Mouse (Mus musculus): Measurements from ENCODE around the gene Actn3. TPM values are rescaled to one million over a fixed set of nuclear protein-coding genes. Genes with fewer than 3 reads are reported as not detected.

Gene Actn3
- polyA plus RNA-seq, 1 experiment: 418 TPM

- TF ChIP-seq REST (IDR thresholded peaks at IDR 0.05; ENCODE audit: insufficient read depth, insufficient read length): no peak
- TF ChIP-seq POLR2AphosphoS2 (IDR thresholded peaks at IDR 0.05; ENCODE audit: insufficient read length, low read depth): no peak
- no peak for TF ChIP-seq TCF3 (IDR thresholded peaks at IDR 0.05; ENCODE audit: insufficient read length, low read depth)
- TF ChIP-seq POLR2A (IDR thresholded peaks at IDR 0.05; ENCODE audit: insufficient read length, low read depth): no peak
- no peak for TF ChIP-seq TCF12 (IDR thresholded peaks at IDR 0.05; ENCODE audit: insufficient read depth, poor library complexity, severe bottlenecking)
- no peak for TF ChIP-seq MAX (IDR thresholded peaks at IDR 0.05; ENCODE audit: low read depth)
- TF ChIP-seq CEBPB (IDR thresholded peaks at IDR 0.05; ENCODE audit: insufficient read depth, poor library complexity, severe bottlenecking): no peak
- no peak for TF ChIP-seq MYOD1 (IDR thresholded peaks at IDR 0.05; ENCODE audit: control insufficient read depth in 1 of 3, insufficient read length in 2 of 3, low read depth in 2 of 3)
- TF ChIP-seq MYOG (IDR thresholded peaks at IDR 0.05; ENCODE audit: control insufficient read depth in 1 of 3, insufficient read depth in 1 of 3, insufficient read length in 2 of 3, low read depth in 2 of 3): no peak
- TF ChIP-seq E2F4 (IDR thresholded peaks at IDR 0.05; ENCODE audit: insufficient read depth): no peak
- no peak for TF ChIP-seq SRF (IDR thresholded peaks at IDR 0.05; ENCODE audit: control insufficient read depth, insufficient read length, low read depth)
- TF ChIP-seq USF1 (IDR thresholded peaks at IDR 0.05; ENCODE audit: low read depth): no peak
- H3K4me3 ChIP-seq: no peak overlapping the region
- H3K36me3 ChIP-seq (ENCODE audit: control insufficient read depth, insufficient read depth): no peaks in the 10 kb centered on the region
- no peak overlapping the region for H3K4me2 ChIP-seq (ENCODE audit: low read depth)
- no peaks in the 10 kb centered on the region for H3K27me3 ChIP-seq (ENCODE audit: control insufficient read depth, insufficient read depth, insufficient read length)
- no peaks in the 10 kb centered on the region for H3K79me2 ChIP-seq (ENCODE audit: control insufficient read depth, insufficient read depth)
- H3ac ChIP-seq (ENCODE audit: control insufficient read depth, insufficient read length): no peak overlapping the region
Observed at GRCm38 (mm10) chr19:4899888-4900287, 22.2 kb upstream of the Actn3 start.

GRCm38 (mm10) chr19:4898972-4899371, 21.3 kb upstream of the Actn3 start:
- peak in 2 of 3 experiments; percentile 44 to 57 for TF ChIP-seq MYOD1 (IDR thresholded peaks at IDR 0.05; ENCODE audit: control insufficient read depth in 1 of 3, insufficient read length in 2 of 3, low read depth in 2 of 3)
- peak in 1 of 3 experiments; percentile 9 for TF ChIP-seq MYOG (IDR thresholded peaks at IDR 0.05; ENCODE audit: control insufficient read depth in 1 of 3, insufficient read depth in 1 of 3, insufficient read length in 2 of 3, low read depth in 2 of 3)
- TF ChIP-seq TCF12 (IDR thresholded peaks at IDR 0.05; ENCODE audit: insufficient read depth, poor library complexity, severe bottlenecking): no peak
- no peak overlapping the region for H3ac ChIP-seq (ENCODE audit: control insufficient read depth, insufficient read length)
- H3K4me3 ChIP-seq: no peak overlapping the region
- peak overlapping the region; percentile 8 for H3K4me2 ChIP-seq (ENCODE audit: low read depth)
- no peaks in the 10 kb centered on the region for H3K36me3 ChIP-seq (ENCODE audit: control insufficient read depth, insufficient read depth)
- no peaks in the 10 kb centered on the region for H3K79me2 ChIP-seq (ENCODE audit: control insufficient read depth, insufficient read depth)
- no peaks in the 10 kb centered on the region for H3K27me3 ChIP-seq (ENCODE audit: control insufficient read depth, insufficient read depth, insufficient read length)

- Histone ChIP-seq H3K27me3 (ENCODE audit: control insufficient read depth, insufficient read depth, insufficient read length) (no peaks in the 10 kb centered on the region), H3K79me2 (ENCODE audit: control insufficient read depth, insufficient read depth) (no peaks in the 10 kb centered on the region), H3K4me2 (ENCODE audit: low read depth) (no peak overlapping the region), H3K4me3 (no peak overlapping the region), H3K36me3 (ENCODE audit: control insufficient read depth, insufficient read depth) (no peaks in the 10 kb centered on the region), H3ac (ENCODE audit: control insufficient read depth, insufficient read length) (no peak overlapping the region)
- no peak for TF ChIP-seq MAX (IDR thresholded peaks at IDR 0.05; ENCODE audit: low read depth)
- no peak for TF ChIP-seq REST (IDR thresholded peaks at IDR 0.05; ENCODE audit: insufficient read depth, insufficient read length)
- no peak for TF ChIP-seq E2F4 (IDR thresholded peaks at IDR 0.05; ENCODE audit: insufficient read depth)
- no peak for TF ChIP-seq CEBPB (IDR thresholded peaks at IDR 0.05; ENCODE audit: insufficient read depth, poor library complexity, severe bottlenecking)
- no peak for TF ChIP-seq MYOG (IDR thresholded peaks at IDR 0.05; ENCODE audit: control insufficient read depth in 1 of 3, insufficient read depth in 1 of 3, insufficient read length in 2 of 3, low read depth in 2 of 3)
- TF ChIP-seq POLR2AphosphoS2 (IDR thresholded peaks at IDR 0.05; ENCODE audit: insufficient read length, low read depth): no peak
- TF ChIP-seq USF1 (IDR thresholded peaks at IDR 0.05; ENCODE audit: low read depth): no peak
- no peak for TF ChIP-seq TCF12 (IDR thresholded peaks at IDR 0.05; ENCODE audit: insufficient read depth, poor library complexity, severe bottlenecking)
- no peak for TF ChIP-seq MYOD1 (IDR thresholded peaks at IDR 0.05; ENCODE audit: control insufficient read depth in 1 of 3, insufficient read length in 2 of 3, low read depth in 2 of 3)
- TF ChIP-seq POLR2A (IDR thresholded peaks at IDR 0.05; ENCODE audit: insufficient read length, low read depth): no peak
- TF ChIP-seq SRF (IDR thresholded peaks at IDR 0.05; ENCODE audit: control insufficient read depth, insufficient read length, low read depth): no peak
- TF ChIP-seq TCF3 (IDR thresholded peaks at IDR 0.05; ENCODE audit: insufficient read length, low read depth): no peak
Observed at GRCm38 (mm10) chr19:4896780-4897520, 19.2 kb upstream of the Actn3 start.

- no peak overlapping the region for H3ac ChIP-seq (ENCODE audit: control insufficient read depth, insufficient read length)
- H3K36me3 ChIP-seq (ENCODE audit: control insufficient read depth, insufficient read depth): no peaks in the 10 kb centered on the region
- no peaks in the 10 kb centered on the region for H3K79me2 ChIP-seq (ENCODE audit: control insufficient read depth, insufficient read depth)
- TF ChIP-seq TCF3 (IDR thresholded peaks at IDR 0.05; ENCODE audit: insufficient read length, low read depth) (no peak), MAX (IDR thresholded peaks at IDR 0.05; ENCODE audit: low read depth) (no peak), POLR2A (IDR thresholded peaks at IDR 0.05; ENCODE audit: insufficient read length, low read depth) (no peak), MYOD1 (IDR thresholded peaks at IDR 0.05; ENCODE audit: control insufficient read depth in 1 of 3, insufficient read length in 2 of 3, low read depth in 2 of 3) (no peak), USF1 (IDR thresholded peaks at IDR 0.05; ENCODE audit: low read depth) (no peak), CEBPB (IDR thresholded peaks at IDR 0.05; ENCODE audit: insufficient read depth, poor library complexity, severe bottlenecking) (no peak), TCF12 (IDR thresholded peaks at IDR 0.05; ENCODE audit: insufficient read depth, poor library complexity, severe bottlenecking) (no peak), POLR2AphosphoS2 (IDR thresholded peaks at IDR 0.05; ENCODE audit: insufficient read length, low read depth) (no peak), MYOG (IDR thresholded peaks at IDR 0.05; ENCODE audit: control insufficient read depth in 1 of 3, insufficient read depth in 1 of 3, insufficient read length in 2 of 3, low read depth in 2 of 3) (no peak), SRF (IDR thresholded peaks at IDR 0.05; ENCODE audit: control insufficient read depth, insufficient read length, low read depth) (no peak)
- H3K4me3 ChIP-seq: no peak overlapping the region
- H3K27me3 ChIP-seq (ENCODE audit: control insufficient read depth, insufficient read depth, insufficient read length): no peaks in the 10 kb centered on the region
- no peak overlapping the region for H3K4me2 ChIP-seq (ENCODE audit: low read depth)
Observed at GRCm38 (mm10) chr19:4891798-4892197, 14.1 kb upstream of the Actn3 start.

Measured in myocyte (in vitro differentiated cells).